ENCODE assay signal across 9 mouse cellular contexts in genomic region chrX:76680890-76681289, GRCm38 (mm10).
DNase-seq lines count a peak whose midpoint lies in the region; ATAC-seq and TF ChIP-seq lines count a peak whose summit lies in the region.
"Had no signal": no experiment of that assay in that cellular context is flagged by ENCODE, and none has a peak within 500 bp of the region (broad histone marks: within the 10 kb centered on the region; RNA-seq: fewer than 3 reads in every experiment).

No protein-coding gene starts in this region.

- TF ChIP-seq POLR2A in CH12.LX (IDR thresholded peaks at IDR 0.05; ENCODE audit: low read depth, low read length): no peak

- H3K27ac ChIP-seq in intestine, postnatal 0 days (ENCODE audit: low read depth, low read length): no peak overlapping the region
- no peak overlapping the region for H3K27ac ChIP-seq in intestine, embryonic 15.5 days
- H3K27ac ChIP-seq in CH12.LX (ENCODE audit: insufficient read depth, low read depth): no peak overlapping the region
- H3K27ac ChIP-seq: hindbrain, embryonic 15.5 days had no signal

- no peaks in the 10 kb centered on the region for H3K4me1 ChIP-seq in intestine, postnatal 0 days (replicated peaks; ENCODE audit: control insufficient read depth, insufficient read depth, low read length)
- H3K4me1 ChIP-seq in intestine, embryonic 15.5 days (replicated peaks): no peaks in the 10 kb centered on the region
- H3K4me1 ChIP-seq in CH12.LX (ENCODE audit: control insufficient read depth in 1 of 2, insufficient read depth in 2 of 2): no peaks in the 10 kb centered on the region
- H3K4me1 ChIP-seq: hindbrain, embryonic 15.5 days had no signal

- no peak overlapping the region for H3K9ac ChIP-seq in intestine, postnatal 0 days (ENCODE audit: low read depth, low read length)
- H3K9ac ChIP-seq in intestine, embryonic 15.5 days: no peak overlapping the region
- no peak overlapping the region for H3K9ac ChIP-seq in CH12.LX (ENCODE audit: insufficient read depth, low read depth)
- H3K9ac ChIP-seq: hindbrain, embryonic 15.5 days had no signal

- H3K4me2 ChIP-seq in intestine, postnatal 0 days (replicated peaks; ENCODE audit: low read depth): no peak overlapping the region
- H3K4me2 ChIP-seq in intestine, embryonic 15.5 days (replicated peaks): no peak overlapping the region
- no peak overlapping the region for H3K4me2 ChIP-seq in CH12.LX (ENCODE audit: insufficient read depth, low read depth, poor library complexity, severe bottlenecking)
- H3K4me2 ChIP-seq: hindbrain, embryonic 15.5 days had no signal

- TF ChIP-seq EP300 in CH12.LX (IDR thresholded peaks at IDR 0.05; ENCODE audit: low read length): no peak

- H3K9me3 ChIP-seq in intestine, postnatal 0 days (ENCODE audit: control insufficient read depth): no peaks in the 10 kb centered on the region
- no peaks in the 10 kb centered on the region for H3K9me3 ChIP-seq in intestine, embryonic 15.5 days
- H3K9me3 ChIP-seq in CH12.LX (replicated peaks; ENCODE audit: low read length): no peaks in the 10 kb centered on the region
- H3K9me3 ChIP-seq: hindbrain, embryonic 15.5 days had no signal

- dilution Hi-C loops in CH12.LX (cut with MboI; ENCODE audit: extremely low pct_ligation_motif_present, extremely low pct_unique_long_range_greater_than_20kb, low sequenced_read_pairs): no loop called here

- no peak for DNase-seq in CH12.LX (ENCODE audit: extremely low read depth)
- peak; percentile 23 for DNase-seq in adipocyte (ENCODE audit: low spot score)
- DNase-seq in induced T-regulatory cell, adult 2 months (ENCODE audit: low read depth): peak; percentile 6
- peak; percentile 55 for DNase-seq in retina, embryonic 14.5 days (ENCODE audit: low spot score)
- DNase-seq in urinary bladder, postnatal 25 days (ENCODE audit: low spot score): no peak
- DNase-seq in spleen, postnatal 36 days (ENCODE audit: low spot score in 2 of 2): no peak

- H3K4me3 ChIP-seq in intestine, postnatal 0 days (ENCODE audit: low read depth, low read length): no peak overlapping the region
- no peak overlapping the region for H3K4me3 ChIP-seq in intestine, embryonic 15.5 days (replicated peaks)
- no peak overlapping the region for H3K4me3 ChIP-seq in CH12.LX (replicated peaks in 1 of 3; ENCODE audit: low read depth in 2 of 3, low read length in 2 of 3, poor library complexity in 1 of 3)
- H3K4me3 ChIP-seq: hindbrain, embryonic 15.5 days had no signal

- peak; percentile 52 for TF ChIP-seq CTCF in intestine, postnatal 0 days (IDR thresholded peaks at IDR 0.05; ENCODE audit: low read depth)
- no peak for TF ChIP-seq CTCF in CH12.LX (conservative IDR thresholded peaks at IDR 0.05 in 1 of 2, IDR thresholded peaks at IDR 0.05 in 1 of 2; ENCODE audit: low read depth in 2 of 2, low read length in 2 of 2)

- in situ Hi-C loops in CH12.LX (cut with MboI; ENCODE audit: low pct_ligation_motif_present, low pct_unique_long_range_greater_than_20kb, low sequenced_read_pairs): no loop called here

- no peak for ATAC-seq in intestine, postnatal 0 days
- no peak for ATAC-seq in intestine, embryonic 15.5 days

- H3K36me3 ChIP-seq in intestine, postnatal 0 days (ENCODE audit: control insufficient read depth, insufficient read depth): no peaks in the 10 kb centered on the region
- H3K36me3 ChIP-seq in intestine, embryonic 15.5 days: no peaks in the 10 kb centered on the region
- H3K36me3 ChIP-seq in CH12.LX (replicated peaks in 1 of 2; ENCODE audit: control insufficient read depth in 1 of 2, insufficient read depth in 1 of 2, low read length in 1 of 2): no peaks in the 10 kb centered on the region
- H3K36me3 ChIP-seq: hindbrain, embryonic 15.5 days had no signal

- peak; percentile 8 for TF ChIP-seq RAD21 in CH12.LX (IDR thresholded peaks at IDR 0.05; ENCODE audit: low read depth, low read length)

- H3K27me3 ChIP-seq in intestine, postnatal 0 days (replicated peaks; ENCODE audit: control insufficient read depth, insufficient read depth, low read length): no peaks in the 10 kb centered on the region
- no peaks in the 10 kb centered on the region for H3K27me3 ChIP-seq in intestine, embryonic 15.5 days (replicated peaks)
- H3K27me3 ChIP-seq in CH12.LX (replicated peaks): no peaks in the 10 kb centered on the region
- H3K27me3 ChIP-seq: hindbrain, embryonic 15.5 days had no signal

- no peaks in the 10 kb centered on the region for H3K79me2 ChIP-seq in CH12.LX (replicated peaks; ENCODE audit: control insufficient read depth, extremely low read depth, insufficient read depth, poor library complexity, severe bottlenecking)

TF ChIP-seq in CH12.LX, 34 proteins besides CTCF, POLR2A, EP300 and RAD21:
- TF ChIP-seq SMC3 (IDR thresholded peaks at IDR 0.05; ENCODE audit: low read depth, low read length) (no peak), IRF4 (IDR thresholded peaks at IDR 0.05; ENCODE audit: low read depth, low read length) (no peak), UBTF (IDR thresholded peaks at IDR 0.05; ENCODE audit: low read depth, low read length) (no peak), CHD2 (IDR thresholded peaks at IDR 0.05; ENCODE audit: low read length) (no peak)
TF ChIP-seq in CH12.LX: peak in this region for 0.

Comparison
In these comparisons a context has a peak if more than half of its experiments do, and no peak if none do; other contexts are left out.
1. DNase-seq: peak in adipocyte (single experiment), induced T-regulatory cell, adult 2 months (single experiment) and retina, embryonic 14.5 days (single experiment); none in CH12.LX (single experiment), urinary bladder, postnatal 25 days (single experiment) and spleen, postnatal 36 days (0 of 2).